Mouse (Mus musculus) liver, postnatal 0 days (tissue): ENCODE results near the gene Tmem248.

Experiments
- CTCF ChIP-seq: sonication (generic); IDR thresholded peaks from 2 replicates; pipeline ENCODE4 v1.5.1; 2016; ENCODE audit warnings: antibody characterized with exemption, low read depth
- EP300 ChIP-seq: IDR thresholded peaks from 2 replicates; pipeline ENCODE4 v1.6.1; 2016; ENCODE audit warnings: antibody characterized with exemption, low read depth, mild to moderate bottlenecking

DNA sequence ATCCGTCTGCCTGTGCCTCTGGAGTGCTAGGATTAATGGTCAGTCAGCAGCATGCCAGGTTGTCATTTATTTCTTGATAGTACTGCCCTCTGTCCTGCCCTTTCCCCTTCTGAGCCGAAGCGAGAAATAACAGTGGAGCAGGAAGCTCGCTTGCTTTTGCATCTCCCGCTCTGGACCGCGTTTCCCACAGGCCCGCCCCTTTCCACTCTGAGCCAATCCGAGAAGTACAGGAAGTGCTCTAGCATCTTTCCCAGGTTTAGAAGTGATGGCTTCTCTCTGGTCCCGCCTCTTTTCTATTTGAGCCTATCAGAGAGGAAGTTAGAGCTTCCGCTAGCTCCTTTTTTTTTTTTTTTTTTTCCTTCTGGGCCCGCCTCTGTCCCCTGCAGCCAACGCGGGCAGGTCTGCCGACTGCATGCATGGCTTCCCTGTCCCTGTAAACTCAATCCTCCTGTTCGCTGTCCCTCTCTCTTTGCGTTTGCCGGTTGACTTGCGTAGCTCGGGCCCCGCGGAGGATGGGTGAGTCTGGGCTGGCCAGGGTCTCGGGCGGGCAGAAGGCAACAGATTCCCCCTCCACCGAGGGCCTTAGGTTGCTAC lies 39.9 kb downstream of the Tmem248 start:
- TF ChIP-seq CTCF (no peak), EP300 (peak; percentile 64; the same call in 1 of the 2 replicates)
